Mouse (Mus musculus) small intestine, adult 2 months (tissue): ENCODE data around the gene Fcer2a.

Experiments used
- CTCF ChIP-seq: fragments of 200-500 bp; IDR thresholded peaks from 2 replicates; pipeline ENCODE4 v1.5.1; 2012; ENCODE audit warnings: low read depth, mild to moderate bottlenecking, control low read depth, inconsistent platforms, low read length, moderate library complexity, mixed read lengths; ENCODE audit not compliant: insufficient replicate concordance, insufficient read length; ENCODE audit errors: extremely low read depth
- POLR2A ChIP-seq: fragments of 200-500 bp; IDR thresholded peaks from 2 replicates; pipeline ENCODE4 v1.6.1; 2012; ENCODE audit warnings: low read depth, mild to moderate bottlenecking, control low read depth, inconsistent platforms, low read length, moderate library complexity

GRCm38 (mm10) chr8:3645804-3646203 lies 48.2 kb downstream of the Fcer2a start:
- TF ChIP-seq CTCF (peak; percentile 36; the same call in 1 of the 2 replicates), POLR2A (no peak)
